Mouse (Mus musculus) heart, adult 8-10 months (tissue): ENCODE data around the gene Apoa1. TPM values are rescaled to one million over a fixed set of nuclear protein-coding genes. Genes with fewer than 3 reads are reported as not detected.

Experiments
- DNase-seq: peaks from one replicate; pipeline ENCODE4 v3.0.0; 2022; ENCODE audit warnings: low spot score
- total RNA-seq, 4 experiments: library from RNA; stranded (reverse); gene quantifications; 2 replicates each; pipeline ENCODE4 v1.2.4; 2022

Gene Apoa1
- total RNA-seq, 4 experiments from 2014 or later: not detected

DNA sequence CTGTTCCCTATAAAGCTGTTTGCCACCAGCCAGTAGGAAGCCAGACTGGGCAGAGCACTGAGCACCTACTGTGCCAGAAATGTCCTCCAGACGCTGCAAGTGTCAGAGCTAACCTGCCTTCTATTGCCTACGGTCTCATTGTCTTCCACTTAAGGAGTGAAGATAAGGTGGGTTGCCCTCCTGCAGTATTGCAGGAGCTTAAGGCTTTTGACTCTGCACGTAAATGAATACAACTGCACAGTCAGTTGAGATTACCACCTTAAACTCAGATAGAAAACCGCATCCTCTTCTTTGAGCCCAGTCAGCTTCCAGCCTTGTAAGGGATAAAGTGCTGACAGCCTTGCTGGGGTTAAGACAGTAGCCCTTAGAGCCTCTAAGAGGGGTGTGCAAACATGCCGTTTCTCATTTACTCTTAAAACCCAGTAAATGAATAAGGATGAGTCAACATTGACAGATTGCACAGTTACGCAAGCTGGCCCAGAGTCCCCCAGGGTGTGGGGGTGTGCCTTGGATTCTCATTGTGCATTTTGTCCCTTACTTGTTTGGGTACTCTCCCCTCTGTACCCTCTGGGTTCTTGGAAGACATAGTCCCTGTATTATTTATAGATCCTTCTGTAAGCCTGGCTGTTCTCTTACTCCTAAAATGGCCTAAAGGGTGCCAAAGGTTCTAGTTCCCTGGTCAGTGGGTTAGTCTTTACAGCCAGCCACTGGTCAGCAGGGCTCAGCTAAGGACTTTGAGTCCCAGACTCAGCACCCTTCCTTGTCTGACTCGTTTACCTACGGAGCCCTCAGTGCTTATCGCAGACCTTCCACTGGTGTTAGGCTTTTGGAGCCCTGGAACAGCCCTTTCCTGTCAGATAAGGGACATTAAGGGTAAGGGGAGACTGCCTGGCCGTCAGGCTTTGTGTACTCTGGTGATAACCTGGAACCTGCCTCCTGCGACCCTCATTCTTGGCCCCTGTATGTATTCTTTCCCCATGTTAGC is 12.8 kb upstream of the Apoa1 start:
- peak; percentile 46 for DNase-seq

DNA sequence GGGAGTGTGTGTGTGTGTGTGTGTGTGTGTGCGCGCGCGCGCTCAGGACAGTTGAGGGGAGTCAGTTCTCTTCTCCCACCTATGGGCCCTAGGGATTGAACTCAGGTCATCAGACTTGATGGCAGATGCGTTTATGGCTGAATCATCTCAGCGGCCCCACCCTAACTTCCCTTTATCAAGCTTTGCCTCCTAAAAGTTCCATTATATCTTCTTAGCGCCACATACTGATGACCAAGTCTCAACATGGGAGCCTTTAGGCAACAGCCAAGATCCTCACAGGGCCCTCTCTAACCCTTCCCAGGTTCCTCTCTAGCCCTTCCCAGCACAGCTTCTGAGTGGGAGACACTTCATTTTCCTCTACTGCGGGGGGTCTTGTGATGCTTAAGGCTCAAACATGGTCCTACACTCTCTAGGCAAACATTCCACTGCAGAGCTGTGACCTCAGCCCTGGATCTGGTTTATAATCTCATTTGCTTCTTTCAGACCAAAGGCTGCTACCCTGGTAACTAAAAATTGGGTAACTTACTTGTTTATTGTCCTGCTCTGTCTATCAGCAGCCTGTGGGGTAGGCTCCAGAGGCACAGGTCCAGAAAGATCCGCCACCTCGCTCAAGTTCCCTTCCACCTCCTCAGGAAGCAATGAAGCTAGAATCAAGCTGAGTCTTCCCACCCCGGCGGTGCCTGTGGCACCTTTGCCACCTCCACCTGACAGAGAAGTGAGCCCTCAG is 11.5 kb upstream of the Apoa1 start:
- no peak for DNase-seq

DNA sequence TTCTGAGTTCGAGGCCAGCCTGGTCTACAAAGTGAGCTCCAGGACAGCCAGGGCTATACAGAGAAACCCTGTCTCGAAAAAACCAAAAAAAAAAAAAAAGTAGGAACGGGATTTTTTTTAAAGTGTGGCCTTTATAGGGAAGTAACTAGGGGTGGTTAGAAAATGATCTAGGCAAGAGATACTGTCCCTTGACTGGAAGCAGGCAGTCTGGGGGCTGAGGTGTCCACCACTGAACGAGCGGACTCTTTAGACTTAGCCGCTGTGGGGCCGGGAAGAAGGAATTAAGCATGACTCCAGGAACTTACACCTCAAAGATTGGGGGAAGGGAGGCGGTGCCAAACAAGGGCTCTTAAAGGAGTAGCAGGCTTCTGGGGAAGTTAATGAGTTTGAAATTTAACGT is 10.2 kb upstream of the Apoa1 start:
- DNase-seq: no peak

DNA sequence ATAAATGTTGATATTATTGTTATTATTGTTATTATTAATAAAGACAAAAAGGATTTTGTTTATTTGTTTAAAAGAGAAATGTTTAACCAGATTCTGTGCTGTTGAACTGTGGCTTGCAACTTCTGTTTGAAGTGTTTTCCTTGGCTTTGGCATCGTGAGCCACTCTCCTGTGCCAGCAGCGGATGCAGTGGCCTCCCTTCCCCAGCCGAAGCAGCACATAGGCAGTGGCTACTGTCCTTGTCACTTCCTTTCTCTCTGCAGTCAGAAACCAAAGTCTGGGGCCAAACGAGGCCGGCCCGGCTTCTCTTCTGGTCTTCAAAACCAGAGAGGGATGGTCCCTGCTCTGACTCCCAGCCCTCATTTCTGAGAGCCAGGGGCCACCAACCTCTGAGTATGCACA is 5.3 kb upstream of the Apoa1 start:
- DNase-seq: peak; percentile 22

DNA sequence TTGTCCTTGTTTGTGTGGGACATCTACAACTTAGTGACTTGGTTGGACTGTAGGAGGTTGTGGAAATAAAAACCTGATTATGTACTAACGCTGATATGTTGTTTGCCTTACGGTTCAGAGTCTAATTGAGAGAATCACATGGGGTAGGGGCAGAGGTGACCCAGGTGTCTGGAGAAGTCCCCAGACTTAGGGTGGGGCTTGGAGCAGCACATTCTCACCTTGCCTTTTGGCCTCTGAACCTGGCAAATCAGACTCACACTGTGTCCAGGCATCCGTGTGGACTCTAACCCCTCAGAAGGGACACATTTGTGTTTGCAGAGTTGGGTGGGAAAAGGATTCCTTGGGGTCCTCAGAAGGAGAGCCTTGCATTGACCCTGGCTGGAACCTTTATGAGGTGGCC is 4.3 kb upstream of the Apoa1 start:
- DNase-seq: no peak

DNA sequence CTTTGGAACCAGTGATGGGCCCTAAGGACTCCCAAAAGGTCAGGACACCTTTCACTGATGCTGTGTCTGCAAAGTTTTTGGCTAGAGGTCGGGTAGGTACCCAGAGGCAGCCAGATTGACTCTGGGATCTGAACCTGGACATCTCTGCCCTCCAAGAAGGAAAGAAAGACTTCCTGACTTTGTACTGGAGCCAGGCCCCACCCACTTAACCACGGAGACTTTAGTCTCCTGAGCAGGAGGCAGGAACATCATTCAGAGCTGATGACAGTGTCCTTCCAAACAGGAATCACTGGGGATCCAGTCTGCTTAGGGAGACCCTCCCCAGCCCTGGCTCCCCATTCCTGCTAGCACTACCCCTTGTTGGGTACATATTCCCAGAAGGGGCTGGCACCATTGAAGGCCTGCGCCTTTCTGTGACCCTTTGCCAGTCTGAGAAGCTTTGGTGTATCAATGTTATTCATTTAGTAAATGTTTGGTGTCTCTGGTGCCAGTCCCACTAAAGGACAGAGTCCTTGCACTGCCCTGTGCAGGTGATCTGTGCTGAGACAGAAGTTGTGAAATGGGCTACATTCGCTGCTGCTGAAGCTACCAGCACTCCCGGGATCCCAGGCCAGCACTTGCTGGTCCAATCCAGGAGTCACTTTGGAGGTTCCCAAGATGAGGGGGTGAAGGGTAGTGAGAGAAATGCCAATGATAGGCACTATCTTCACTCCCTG is 3.3 kb upstream of the Apoa1 start:
- no peak for DNase-seq

DNA sequence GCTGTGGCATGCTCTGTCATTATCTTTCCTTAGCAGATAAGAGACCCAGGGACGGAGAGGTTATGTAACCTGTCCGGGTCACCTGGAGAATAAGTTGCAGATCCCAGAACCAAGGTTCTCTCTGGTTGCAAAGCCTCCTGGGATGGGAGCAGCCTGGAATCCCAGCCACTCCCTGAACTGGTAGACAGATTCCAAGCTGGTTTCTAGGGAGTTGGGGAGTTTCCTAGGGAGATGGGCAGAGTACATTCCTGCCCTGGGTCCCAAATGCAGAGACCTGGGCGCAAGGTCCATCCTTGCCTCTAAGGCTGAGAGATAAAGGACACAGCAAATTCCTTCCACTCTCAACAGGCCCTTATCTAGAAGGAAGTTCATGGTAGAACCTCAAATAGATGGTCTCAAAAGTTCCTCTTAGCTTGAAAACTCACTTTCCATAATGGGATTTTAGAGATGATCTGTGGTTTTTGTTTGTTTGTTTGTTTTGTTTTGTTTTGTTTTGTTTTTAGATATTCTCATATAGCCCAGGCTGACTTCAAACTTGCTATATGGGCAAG is 1.2 kb upstream of the Apoa1 start:
- no peak for DNase-seq

DNA sequence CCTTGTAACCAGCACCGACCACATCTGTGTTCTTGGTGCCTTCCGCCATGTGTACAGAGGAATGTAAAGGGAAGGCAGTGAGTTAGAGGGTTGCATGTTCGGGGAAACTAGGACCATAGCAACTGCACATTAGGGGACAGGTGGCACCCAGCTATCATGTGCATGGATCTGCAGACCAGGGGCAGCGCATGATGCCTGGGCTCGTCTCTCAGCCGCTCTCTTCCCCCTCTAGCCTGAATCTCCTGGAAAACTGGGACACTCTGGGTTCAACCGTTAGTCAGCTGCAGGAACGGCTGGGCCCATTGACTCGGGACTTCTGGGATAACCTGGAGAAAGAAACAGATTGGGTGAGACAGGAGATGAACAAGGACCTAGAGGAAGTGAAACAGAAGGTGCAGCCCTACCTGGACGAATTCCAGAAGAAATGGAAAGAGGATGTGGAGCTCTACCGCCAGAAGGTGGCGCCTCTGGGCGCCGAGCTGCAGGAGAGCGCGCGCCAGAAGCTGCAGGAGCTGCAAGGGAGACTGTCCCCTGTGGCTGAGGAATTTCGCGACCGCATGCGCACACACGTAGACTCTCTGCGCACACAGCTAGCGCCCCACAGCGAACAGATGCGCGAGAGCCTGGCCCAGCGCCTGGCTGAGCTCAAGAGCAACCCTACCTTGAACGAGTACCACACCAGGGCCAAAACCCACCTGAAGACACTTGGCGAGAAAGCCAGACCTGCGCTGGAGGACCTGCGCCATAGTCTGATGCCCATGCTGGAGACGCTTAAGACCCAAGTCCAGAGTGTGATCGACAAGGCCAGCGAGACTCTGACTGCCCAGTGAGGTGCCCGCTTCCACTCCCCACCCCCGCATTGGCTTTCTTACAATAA is 1.4 kb downstream of the Apoa1 start:
- DNase-seq: peak; percentile 68

DNA sequence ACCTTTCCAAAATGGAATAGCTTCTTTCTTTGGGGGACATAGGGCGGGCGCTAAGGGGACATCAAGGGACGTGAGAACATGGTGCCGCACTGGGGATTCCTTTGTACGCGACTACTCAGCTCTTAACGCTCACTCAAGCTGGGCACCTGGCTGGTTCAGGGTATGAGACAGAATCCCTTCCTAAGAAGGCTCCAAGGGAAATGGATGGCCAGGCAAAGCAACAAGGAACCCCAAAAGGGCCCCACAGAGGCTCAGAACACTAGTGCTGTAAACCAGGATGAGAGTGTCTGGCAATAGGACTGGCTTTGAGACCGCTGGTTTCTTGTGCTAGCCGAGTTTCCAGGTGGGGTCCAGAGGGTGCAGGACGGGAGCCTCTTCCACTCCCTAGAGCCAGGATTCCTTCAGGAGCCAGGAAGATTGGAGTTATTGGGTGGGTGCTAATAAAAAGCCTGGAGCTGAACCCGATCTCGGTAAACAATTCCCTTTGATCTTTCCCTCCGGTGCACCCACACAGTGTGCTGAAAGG is 2.1 kb downstream of the Apoa1 start:
- no peak for DNase-seq

DNA sequence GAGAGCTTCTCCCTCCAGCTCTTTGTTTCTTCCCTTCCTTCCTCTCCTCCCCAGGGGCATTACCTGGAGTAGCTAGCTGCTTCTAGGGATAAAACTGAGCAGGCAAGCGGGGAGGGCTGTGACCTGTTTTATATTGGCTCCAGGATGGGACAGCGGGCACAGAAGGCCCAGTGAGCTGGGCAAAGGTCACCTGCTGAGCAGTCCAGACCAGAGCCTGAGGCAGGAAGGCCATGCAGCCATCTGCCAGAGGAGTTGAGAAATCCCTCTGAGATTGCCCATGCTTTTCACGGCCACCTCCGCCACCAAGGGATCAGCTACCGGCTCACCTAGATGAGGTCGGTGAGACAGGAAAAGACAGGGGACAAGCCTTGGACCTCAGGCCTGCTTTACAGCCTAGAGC is 6.8 kb downstream of the Apoa1 start:
- DNase-seq: no peak

DNA sequence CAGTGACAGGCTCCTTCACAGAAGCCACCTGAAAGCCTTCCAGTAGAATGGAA is 7.0 kb downstream of the Apoa1 start, which contains the start of gene Apoc3:
Gene Apoc3, minus strand, starts transcription at position 41 of the 53 bp plus-strand sequence.
- DNase-seq: no peak

DNA sequence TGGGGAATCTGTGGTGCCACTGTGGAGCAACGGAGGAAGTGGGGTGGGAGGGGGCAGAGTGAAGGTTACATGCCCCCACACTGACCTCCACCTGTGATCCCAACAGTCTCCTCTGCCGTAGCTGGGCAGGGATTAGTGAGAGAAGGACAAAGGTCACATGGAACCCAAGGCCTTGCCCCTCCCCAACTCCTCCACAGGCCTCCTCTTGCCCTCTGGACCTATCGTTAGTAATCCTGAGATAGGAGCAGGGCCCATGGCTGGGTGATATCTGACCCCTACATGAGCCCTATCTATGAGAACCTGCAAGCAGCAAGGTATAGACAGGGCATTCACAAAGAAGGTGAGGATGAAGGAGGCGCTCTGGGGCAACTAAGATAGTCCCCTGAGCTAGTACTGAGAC is 7.3 kb downstream of the Apoa1 start:
- DNase-seq: no peak

DNA sequence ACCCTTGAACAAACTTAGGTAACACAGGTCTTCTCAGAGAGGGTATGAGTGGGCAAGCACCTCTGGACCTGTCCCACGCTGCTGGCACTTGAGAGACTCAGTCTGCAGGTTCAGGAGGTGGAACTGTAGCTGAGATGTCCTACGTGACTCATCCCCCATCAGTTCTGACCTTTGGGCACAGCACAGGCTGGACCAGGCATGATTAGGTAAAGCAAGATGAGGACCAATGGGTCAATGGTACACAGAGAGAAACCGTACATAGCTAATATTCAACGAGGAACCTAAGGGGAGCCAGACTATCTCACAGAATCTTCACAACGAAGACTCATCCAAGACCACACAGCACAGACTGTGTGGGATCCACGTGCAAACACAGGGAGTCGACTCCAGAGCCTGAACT is 10.5 kb downstream of the Apoa1 start:
- DNase-seq: no peak

DNA sequence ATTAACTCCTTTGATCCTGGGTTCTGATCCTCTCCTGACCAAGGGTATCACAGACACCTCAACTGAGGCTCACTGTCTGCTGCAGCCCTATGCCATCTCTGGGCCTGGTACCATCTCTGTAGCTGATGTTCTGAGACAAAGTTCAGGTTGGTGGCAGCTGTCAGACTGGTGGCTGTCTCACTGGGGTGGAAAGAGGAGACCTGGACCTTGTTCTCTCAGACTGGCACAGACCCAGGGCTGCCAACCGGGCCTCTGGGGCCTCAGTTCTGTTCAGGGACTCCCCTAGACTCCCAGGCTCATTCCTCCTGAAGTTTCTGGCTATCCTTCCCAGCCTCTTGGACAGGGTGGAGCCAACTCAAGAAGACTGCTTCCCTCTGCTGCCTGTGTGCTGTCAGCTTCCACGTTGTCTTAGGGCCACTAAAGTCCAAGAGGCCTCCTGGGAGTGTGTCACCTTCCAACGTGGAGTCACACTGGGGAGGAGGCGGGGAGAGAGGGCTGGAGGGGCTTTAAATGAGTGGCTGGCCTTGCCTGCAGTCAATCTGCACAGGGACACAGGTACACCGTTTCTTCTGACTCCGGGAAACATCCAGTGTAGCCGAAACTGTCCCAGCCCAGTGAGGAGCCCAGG is 12.3 kb downstream of the Apoa1 start, which contains the start of gene Apoa4:
Gene Apoa4, plus strand, starts transcription at position 171 of the 628 bp plus-strand sequence.
- no peak for DNase-seq

DNA sequence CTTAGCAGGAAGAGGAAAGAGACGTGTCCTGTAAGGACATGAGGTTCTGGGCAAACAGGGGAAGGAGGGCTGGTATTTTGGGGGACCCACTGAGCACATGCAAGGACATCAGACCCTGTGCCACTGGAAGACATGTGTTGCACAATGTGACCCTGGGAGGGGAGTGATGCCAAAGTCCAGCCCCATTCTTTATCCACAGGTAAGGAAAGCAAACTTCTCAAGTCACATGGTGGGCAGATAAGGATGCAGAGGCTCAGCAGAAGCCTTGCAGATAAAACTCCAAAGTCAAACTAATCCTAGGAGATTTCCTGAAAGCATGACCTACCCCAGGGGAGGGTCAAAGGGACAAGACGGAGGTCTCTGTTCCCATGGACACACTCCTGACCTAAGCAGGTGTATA is 13.4 kb downstream of the Apoa1 start:
- DNase-seq: no peak

DNA sequence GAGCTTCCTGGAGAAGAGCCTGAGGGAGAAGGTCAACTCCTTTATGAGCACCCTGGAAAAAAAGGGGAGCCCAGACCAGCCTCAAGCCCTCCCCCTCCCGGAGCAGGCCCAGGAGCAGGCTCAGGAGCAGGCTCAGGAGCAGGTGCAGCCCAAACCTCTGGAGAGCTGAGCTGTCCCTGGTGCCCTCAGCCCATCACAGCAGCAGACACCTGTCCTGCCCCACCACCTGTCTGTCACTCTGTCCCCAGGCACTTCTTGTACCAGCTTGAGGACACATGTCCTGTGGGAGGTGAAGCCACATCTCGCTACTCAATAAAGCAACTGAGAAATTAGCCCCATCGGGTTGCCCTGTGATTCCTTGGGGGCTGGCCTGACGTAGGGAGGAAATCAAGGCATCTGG is 14.7 kb downstream of the Apoa1 start:
- DNase-seq: no peak

DNA sequence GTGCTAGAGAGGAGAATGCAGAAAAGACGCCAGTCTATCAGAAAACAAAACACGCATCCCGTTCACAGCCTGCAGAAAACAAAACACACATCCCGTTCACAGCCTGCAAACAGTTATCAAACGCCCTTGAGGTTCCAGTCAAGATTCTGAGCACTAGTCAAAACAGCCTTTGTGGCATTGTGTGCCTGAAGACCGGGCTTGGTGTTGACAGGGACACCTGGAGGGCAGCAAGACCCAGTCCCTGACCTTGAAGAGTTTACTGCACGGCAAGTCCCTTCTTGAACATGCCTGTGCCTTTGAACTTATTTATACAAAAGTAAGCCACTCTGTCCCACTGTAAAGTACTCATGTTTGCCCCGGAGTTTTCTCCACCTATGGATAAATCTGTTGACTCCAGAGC is 15.2 kb downstream of the Apoa1 start:
- no peak for DNase-seq

DNA sequence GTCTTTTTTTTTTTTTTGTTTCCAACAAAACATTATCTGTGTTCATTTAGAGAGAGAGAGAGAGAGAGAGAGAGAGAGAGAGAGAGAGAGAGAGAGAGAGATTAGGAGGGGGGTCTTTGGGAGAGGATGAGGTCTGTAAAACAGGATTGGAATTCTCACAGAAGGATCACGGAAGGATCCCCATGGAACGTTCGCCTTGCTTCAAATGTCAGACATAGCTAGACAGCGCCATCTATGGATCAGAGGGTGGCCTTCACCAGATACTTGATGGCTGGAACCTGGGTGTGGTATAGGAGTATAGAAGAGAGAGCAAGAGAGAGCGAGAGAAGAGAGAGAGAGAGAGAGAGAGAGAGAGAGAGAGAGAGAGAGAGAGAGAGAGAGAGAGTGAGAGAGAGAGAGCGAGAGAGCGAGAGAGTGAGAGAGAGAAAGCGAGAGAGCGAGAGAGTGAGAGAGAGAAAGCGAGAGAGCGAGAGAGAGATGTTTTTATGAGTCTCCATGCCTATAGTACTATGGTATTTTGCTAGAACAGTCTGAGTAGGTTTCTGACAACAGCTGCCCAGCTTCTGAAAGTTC is 18.5 kb downstream of the Apoa1 start:
- DNase-seq: peak; percentile 63

DNA sequence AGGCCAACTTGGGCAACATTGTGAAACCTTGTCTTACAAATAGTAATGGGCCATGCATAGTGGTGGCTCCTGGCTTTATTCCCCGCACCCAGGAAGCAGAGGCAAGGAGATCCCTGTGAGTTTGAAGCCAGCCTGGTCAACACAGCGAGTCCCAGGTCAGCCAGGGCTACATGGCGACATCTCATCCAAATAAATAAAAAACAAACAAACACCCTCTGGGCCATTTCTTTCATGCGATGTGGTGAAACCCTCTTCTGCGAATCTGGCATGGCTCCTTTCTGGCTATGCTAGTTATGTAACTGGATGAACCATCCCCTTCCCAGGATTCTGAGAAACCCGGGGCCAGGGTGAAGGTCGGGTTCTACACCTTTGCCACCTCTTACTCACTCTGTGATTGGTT is 27.8 kb downstream of the Apoa1 start:
- no peak for DNase-seq

DNA sequence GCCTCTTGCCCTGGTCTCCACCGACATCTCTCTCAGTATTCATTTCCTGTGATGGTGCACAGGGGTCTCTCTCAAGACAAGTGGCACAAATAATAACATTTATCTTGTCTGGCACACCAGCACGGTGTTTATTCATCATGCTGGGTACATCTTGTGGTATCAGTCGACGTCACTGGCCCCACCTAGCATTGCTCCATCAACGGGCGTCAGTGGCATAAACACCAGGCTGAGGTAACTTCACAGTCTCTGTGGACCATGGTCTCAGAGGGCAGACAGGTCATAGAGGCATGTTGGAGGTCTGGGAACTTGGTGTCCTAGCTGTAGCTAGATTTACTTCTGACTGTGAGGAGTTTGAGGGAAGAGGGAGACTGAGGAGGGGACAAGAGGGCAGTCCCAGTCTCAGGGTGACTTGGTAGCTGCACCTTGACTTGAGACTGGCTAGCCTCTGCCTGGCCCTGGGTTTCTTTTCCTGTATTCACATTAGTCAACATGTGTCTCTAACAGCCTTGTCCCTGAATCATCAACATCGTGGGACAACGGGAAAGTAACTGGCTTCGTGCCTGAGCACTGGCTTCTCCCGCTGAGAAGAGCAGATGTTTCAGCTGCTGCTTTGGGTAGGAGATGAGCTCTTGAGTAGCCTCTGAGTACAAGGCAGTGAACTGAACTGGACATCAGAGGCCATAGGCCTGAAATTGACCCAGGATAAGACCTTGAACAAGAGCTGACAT is 28.4 kb downstream of the Apoa1 start:
- DNase-seq: no peak
